Mouse (Mus musculus) CH12.LX (cell line): ENCODE measurements at regions not wholly inside any gene's neighbourhood (a gene's known extent, or its start where the extent isn't known, plus 50 kb on each side); places are given as distances from the start of the nearest gene placed in this dataset.

Experiments
- DNase-seq: peaks from one replicate; pipeline ENCODE4 v3.0.0-alpha.2; 2013; ENCODE audit errors: extremely low read depth
- H3K27ac ChIP-seq: 2 replicates; pipeline ENCODE4 v1.5.1; 2012; ENCODE audit warnings: low read depth, mild to moderate bottlenecking, control low read depth, moderate library complexity; ENCODE audit not compliant: insufficient read depth
- H3K27me3 ChIP-seq: replicated peaks from 2 replicates; pipeline ENCODE3; 2012; ENCODE audit warnings: inconsistent platforms
- H3K36me3 ChIP-seq, 2 experiments: replicated peaks in 1 of 2; 2 replicates each; pipeline versions ENCODE3 to v1.6.1; 2012; ENCODE audit warnings: inconsistent platforms in 1 of 2, low read length in 1 of 2, mild to moderate bottlenecking in 1 of 2, mixed read lengths in 1 of 2, moderate library complexity in 1 of 2; ENCODE audit not compliant: control insufficient read depth in 1 of 2, insufficient read depth in 1 of 2
- H3K4me1 ChIP-seq, 2 experiments: 2 replicates each; pipeline ENCODE4 v1.6.1; 2012; ENCODE audit warnings: inconsistent platforms in 1 of 2, moderate library complexity in 1 of 2; ENCODE audit not compliant: insufficient read depth in 2 of 2, control insufficient read depth in 1 of 2
- H3K4me2 ChIP-seq: 2 replicates; pipeline ENCODE4 v1.6.1; 2012; ENCODE audit warnings: low read depth, mild to moderate bottlenecking, control low read depth; ENCODE audit not compliant: poor library complexity, insufficient read depth, severe bottlenecking
- H3K4me3 ChIP-seq, 3 experiments: fragments of 150-350 bp in 1 of 3; sonication (generic) in 1 of 3; replicated peaks in 1 of 3; 2 replicates each; pipeline versions ENCODE3 to v1.5.1; 2011 to 2012; ENCODE audit warnings: low read depth in 2 of 3, low read length in 2 of 3, mild to moderate bottlenecking in 2 of 3, moderate library complexity in 2 of 3, control low read depth in 1 of 3, improper control_type of control experiment in 1 of 3, inconsistent platforms in 1 of 3, mixed read lengths in 1 of 3; ENCODE audit not compliant: poor library complexity in 1 of 3
- H3K79me2 ChIP-seq: replicated peaks from 2 replicates; pipeline ENCODE4 v1.6.1; 2012; ENCODE audit warnings: mild to moderate bottlenecking, moderate library complexity; ENCODE audit not compliant: control insufficient read depth, poor library complexity, insufficient read depth, severe bottlenecking; ENCODE audit errors: extremely low read depth
- H3K9ac ChIP-seq: 2 replicates; pipeline ENCODE4 v1.6.1; 2012; ENCODE audit warnings: low read depth, mild to moderate bottlenecking, control low read depth, moderate library complexity; ENCODE audit not compliant: insufficient read depth
- H3K9me3 ChIP-seq: replicated peaks from 2 replicates; pipeline ENCODE3; 2012; ENCODE audit warnings: low read length, inconsistent platforms, mixed read lengths
- CHD2 ChIP-seq: IDR thresholded peaks from 2 replicates; pipeline ENCODE4 v1.6.1; 2011; ENCODE audit warnings: low read length, improper control_type of control experiment
- CTCF ChIP-seq, 2 experiments: IDR thresholded peaks in 1 of 2; conservative IDR thresholded peaks in 1 of 2; 2 replicates each; pipeline ENCODE4 v1.5.1; 2011 to 2012; ENCODE audit warnings: low read depth in 2 of 2, low read length in 2 of 2, improper control_type of control experiment in 1 of 2, inconsistent platforms in 1 of 2, mild to moderate bottlenecking in 1 of 2, moderate library complexity in 1 of 2
- E2F4 ChIP-seq: IDR thresholded peaks from 2 replicates; pipeline ENCODE4 v1.6.1; 2011; ENCODE audit warnings: low read depth, low read length, improper control_type of control experiment; ENCODE audit not compliant: insufficient replicate concordance
- ELF1 ChIP-seq: IDR thresholded peaks from 2 replicates; pipeline ENCODE4 v1.6.1; 2014; ENCODE audit warnings: low read depth, mild to moderate bottlenecking, inconsistent platforms, low read length, improper control_type of control experiment
- EP300 ChIP-seq: IDR thresholded peaks from 2 replicates; pipeline ENCODE4 v1.6.1; 2011; ENCODE audit warnings: low read length, improper control_type of control experiment
- GABPA ChIP-seq: IDR thresholded peaks from 2 replicates; pipeline ENCODE4 v1.6.1; 2012; ENCODE audit warnings: low read depth, low read length, improper control_type of control experiment, inconsistent platforms; ENCODE audit not compliant: insufficient replicate concordance
- JUND ChIP-seq: conservative IDR thresholded peaks from 2 replicates; pipeline ENCODE4 v1.6.1; 2011; ENCODE audit warnings: low read depth, low read length, improper control_type of control experiment
- MEF2A ChIP-seq: IDR thresholded peaks from 2 replicates; pipeline ENCODE4 v1.6.1; 2014; ENCODE audit warnings: low read depth, mild to moderate bottlenecking, inconsistent platforms, low read length, improper control_type of control experiment, borderline replicate concordance
- MYC ChIP-seq: IDR thresholded peaks from 2 replicates; pipeline ENCODE4 v1.6.1; 2011; ENCODE audit warnings: low read depth, mild to moderate bottlenecking, improper control_type of control experiment, low read length
- POLR2A ChIP-seq: IDR thresholded peaks from 2 replicates; pipeline ENCODE4 v1.6.1; 2011; ENCODE audit warnings: low read depth, mild to moderate bottlenecking, improper control_type of control experiment, low read length
- RAD21 ChIP-seq: IDR thresholded peaks from 2 replicates; pipeline ENCODE4 v1.6.1; 2011; ENCODE audit warnings: low read depth, mild to moderate bottlenecking, low read length, improper control_type of control experiment, moderate library complexity
- TBP ChIP-seq: conservative IDR thresholded peaks from 2 replicates; pipeline ENCODE4 v1.6.1; 2011; ENCODE audit warnings: low read depth, low read length, improper control_type of control experiment
- UBTF ChIP-seq: IDR thresholded peaks from 2 replicates; pipeline ENCODE4 v1.6.1; 2012; ENCODE audit warnings: low read depth, mild to moderate bottlenecking, inconsistent platforms, low read length, improper control_type of control experiment, moderate library complexity
- USF1 ChIP-seq: IDR thresholded peaks from 2 replicates; pipeline ENCODE4 v1.6.1; 2014; ENCODE audit warnings: low read depth, mild to moderate bottlenecking, inconsistent platforms, low read length, improper control_type of control experiment
- USF2 ChIP-seq: conservative IDR thresholded peaks from 2 replicates; pipeline ENCODE4 v1.6.1; 2011; ENCODE audit warnings: low read depth, low read length, improper control_type of control experiment
- ZC3H11A ChIP-seq: IDR thresholded peaks from 2 replicates; pipeline ENCODE4 v1.6.1; 2012; ENCODE audit warnings: low read depth, mild to moderate bottlenecking, inconsistent platforms, low read length, improper control_type of control experiment
- ZKSCAN1 ChIP-seq: IDR thresholded peaks from 2 replicates; pipeline ENCODE4 v1.6.1; 2012; ENCODE audit warnings: low read depth, inconsistent platforms, low read length, improper control_type of control experiment, borderline replicate concordance
- dilution Hi-C: fragments of 300-500 bp; cut with MboI; formaldehyde crosslinking; loops from 2 replicates; pipeline ENCODE4 v1.14.3; 2020; ENCODE audit warnings: low sequenced_read_pairs; ENCODE audit not compliant: extremely low pct_unique_long_range_greater_than_20kb, extremely low pct_ligation_motif_present
- in situ Hi-C: fragments of 300-500 bp; cut with MboI; formaldehyde crosslinking; loops from 3 replicates; pipeline ENCODE4 v1.14.3; 2019; ENCODE audit warnings: low sequenced_read_pairs, low pct_ligation_motif_present, low pct_unique_long_range_greater_than_20kb, mixed read lengths

DNA sequence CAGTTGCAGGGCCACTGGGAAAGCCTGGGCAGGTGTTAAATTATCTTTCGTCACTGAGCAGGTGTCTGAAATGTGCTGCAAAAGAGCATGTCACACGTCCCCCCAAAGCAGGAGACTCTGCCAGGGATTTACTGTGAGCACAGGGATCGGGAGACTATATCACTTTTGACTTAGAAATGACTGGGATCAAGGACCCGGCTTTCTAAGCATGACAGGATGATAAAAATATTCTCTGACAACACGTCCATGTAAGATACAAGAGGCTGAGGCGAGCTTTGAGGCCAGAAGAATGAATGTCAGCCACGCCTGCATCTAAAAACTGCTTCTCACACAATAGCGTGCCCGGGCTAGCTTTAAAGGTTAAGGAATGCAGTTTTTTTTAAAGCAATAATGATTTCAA, 246.1 kb upstream of the Cdh5 start:
- no peak for DNase-seq
- H3K27me3 ChIP-seq = no peaks in the 10 kb centered on the region
- no peak overlapping the region for H3K4me3 ChIP-seq
- no peaks in the 10 kb centered on the region for H3K9me3 ChIP-seq
- no peak overlapping the region for H3K27ac ChIP-seq
- peaks cover 0 to 2% of the 10 kb centered on the region in 2 experiments; a peak in 1 of 4 replicates for H3K4me1 ChIP-seq
- dilution Hi-C loops (no loop called here), in situ Hi-C loops (no loop called here)
- TF ChIP-seq USF2 (no peak), E2F4 (no peak), TBP (no peak), CTCF (conservative IDR thresholded peaks at IDR 0.05 in 1 of 2, IDR thresholded peaks at IDR 0.05 in 1 of 2; ENCODE audit: low read depth in 2 of 2, low read length in 2 of 2) (no peak), MEF2A (no peak), RAD21 (no peak), MYC (no peak), POLR2A (no peak), ZC3H11A (no peak)
- H3K4me2 ChIP-seq = no peak overlapping the region
- no peaks in the 10 kb centered on the region for H3K36me3 ChIP-seq
- no peaks in the 10 kb centered on the region for H3K79me2 ChIP-seq
- no peak overlapping the region for H3K9ac ChIP-seq

DNA sequence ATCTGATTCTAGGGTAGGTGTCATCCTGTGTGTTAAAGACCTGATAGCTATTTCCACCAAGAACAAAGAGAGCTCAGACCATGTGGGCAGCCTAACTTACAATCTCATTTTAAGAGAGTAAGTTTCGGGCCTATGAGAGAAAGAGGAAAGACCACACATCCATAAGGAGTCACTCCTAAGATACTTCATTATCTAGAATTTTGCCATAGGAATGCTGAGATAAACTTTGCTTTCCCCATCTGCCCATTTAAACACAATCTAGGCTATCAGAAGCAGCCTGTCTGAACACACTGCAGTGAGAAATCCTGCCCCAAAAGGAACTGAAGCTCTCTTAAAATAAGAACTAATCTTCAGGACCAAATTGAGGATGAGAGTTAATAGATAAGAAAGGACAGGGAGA, 242.3 kb upstream of the Cdh5 start:
- H3K4me1 ChIP-seq = no peaks in the 10 kb centered on the region
- H3K4me3 ChIP-seq = no peak overlapping the region
- dilution Hi-C loops = no loop called here
- no peak overlapping the region for H3K4me2 ChIP-seq
- H3K36me3 ChIP-seq = no peaks in the 10 kb centered on the region
- no peaks in the 10 kb centered on the region for H3K79me2 ChIP-seq
- no peak for TF ChIP-seq EP300
- no peak for TF ChIP-seq USF2
- no peak for TF ChIP-seq USF1
- no peak for TF ChIP-seq CTCF (conservative IDR thresholded peaks at IDR 0.05 in 1 of 2, IDR thresholded peaks at IDR 0.05 in 1 of 2; ENCODE audit: low read depth in 2 of 2, low read length in 2 of 2)
- no peak for TF ChIP-seq JUND
- no peak for TF ChIP-seq ZKSCAN1
- no peak for TF ChIP-seq CHD2
- no peak for TF ChIP-seq GABPA
- TF ChIP-seq UBTF = no peak
- TF ChIP-seq ELF1 = no peak
- TF ChIP-seq RAD21 = no peak
- no peak for TF ChIP-seq TBP
- no peak overlapping the region for H3K9ac ChIP-seq
- no peak for DNase-seq
- no peaks in the 10 kb centered on the region for H3K27me3 ChIP-seq
- H3K9me3 ChIP-seq = no peaks in the 10 kb centered on the region
- in situ Hi-C loops = no loop called here
- H3K27ac ChIP-seq = no peak overlapping the region
